Mouse (Mus musculus) heart, postnatal 4 days (tissue): Measurements from ENCODE around the gene Fam184a. TPM values are rescaled to one million over a fixed set of nuclear protein-coding genes. Genes with fewer than 3 reads are reported as not detected.
A peak's percentile ranks its signal among the peaks of the same experiment; 100 is the strongest.

Source experiments
- DNase-seq: peaks from one replicate; pipeline ENCODE4 v3.0.0; 2021
- total RNA-seq, 2 experiments: library from RNA; stranded (reverse); gene quantifications; 2 replicates each; pipeline ENCODE4 v1.2.3; 2021

The Fam184a gene
- total RNA-seq: 1 to 10 TPM; 5.3 to 5.4 TPM

GRCm38 (mm10) chr10:53750955-53751652 is at the start of gene Fam184a:
Fam184a (minus strand) TSS chr10:53751123.
- DNase-seq: peak; percentile 67

DNA sequence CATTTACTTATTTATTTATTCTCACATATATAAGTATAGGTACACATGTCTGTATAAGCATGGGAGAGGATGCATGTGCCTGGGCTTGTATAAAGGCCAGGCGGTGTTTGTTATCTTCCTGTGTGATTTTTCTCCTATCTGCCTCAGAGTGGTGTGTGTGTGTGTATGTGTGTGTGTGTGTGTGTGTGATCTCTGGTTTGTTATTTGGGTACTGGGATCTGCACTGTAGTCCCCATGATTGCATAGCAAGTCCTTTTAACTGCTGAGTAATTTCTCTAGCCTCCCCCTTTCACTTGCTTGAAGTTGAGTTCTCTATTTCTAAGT is 45.3 kb upstream of the Fam184a start:
- DNase-seq: no peak

DNA sequence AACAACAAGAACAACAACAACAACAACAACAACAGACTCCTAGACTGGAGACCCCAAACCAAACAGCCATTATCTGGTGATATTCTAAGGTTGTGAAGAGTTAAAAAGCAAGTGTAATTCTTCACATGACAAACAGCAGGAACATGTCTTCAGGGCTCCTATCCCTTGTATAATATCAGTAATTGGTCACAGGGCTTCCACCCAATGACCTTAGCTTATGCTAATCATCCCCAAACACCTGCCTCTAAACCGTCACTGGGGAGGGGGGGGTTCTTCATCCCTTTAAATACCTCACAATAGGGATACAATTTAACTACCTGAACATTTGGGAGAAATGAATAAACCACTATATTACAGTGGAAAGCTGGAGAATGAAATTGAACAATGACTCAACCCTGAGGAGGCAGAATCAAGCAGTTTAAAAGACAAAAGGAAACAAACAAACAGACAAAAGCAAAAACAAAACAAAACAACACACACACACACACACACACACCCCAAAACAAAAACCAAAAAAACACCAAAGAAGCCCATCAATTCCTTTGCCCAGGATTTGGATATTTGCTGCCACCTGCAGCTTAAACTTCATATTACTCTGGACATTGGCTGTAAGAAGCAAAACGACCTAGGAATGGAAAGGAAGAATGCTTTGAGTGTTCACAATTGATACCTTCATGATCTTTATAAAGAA is 44.8 kb upstream of the Fam184a start:
- peak; percentile 36 for DNase-seq

DNA sequence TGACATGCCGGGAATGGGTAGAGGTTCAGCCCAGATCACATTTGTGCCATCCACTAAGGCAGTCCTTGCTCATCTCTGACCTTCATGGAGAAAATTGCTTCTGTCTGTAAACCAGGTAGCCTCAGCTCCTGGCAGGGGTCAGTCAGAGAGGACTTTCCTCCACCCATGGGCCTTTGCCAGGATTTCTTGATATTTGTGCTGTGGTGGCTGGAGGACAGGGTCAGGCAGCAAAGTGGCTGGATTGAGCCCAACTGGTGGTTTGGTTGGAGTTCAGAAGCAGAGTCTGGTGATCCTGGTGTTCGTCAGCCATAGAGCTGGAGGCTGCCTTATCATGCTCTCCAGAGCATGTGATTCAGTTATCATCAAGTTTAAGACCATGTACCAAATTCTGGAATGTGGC is 40.4 kb upstream of the Fam184a start:
- no peak for DNase-seq

GRCm38 (mm10) chr10:53776591-53776990 is 25.7 kb upstream of the Fam184a start:
- no peak for DNase-seq

- DNase-seq: no peak
Measured at GRCm38 (mm10) chr10:53772708-53773107, 21.8 kb upstream of the Fam184a start.

GRCm38 (mm10) chr10:53771480-53771879 is 20.6 kb upstream of the Fam184a start:
- no peak for DNase-seq

DNA sequence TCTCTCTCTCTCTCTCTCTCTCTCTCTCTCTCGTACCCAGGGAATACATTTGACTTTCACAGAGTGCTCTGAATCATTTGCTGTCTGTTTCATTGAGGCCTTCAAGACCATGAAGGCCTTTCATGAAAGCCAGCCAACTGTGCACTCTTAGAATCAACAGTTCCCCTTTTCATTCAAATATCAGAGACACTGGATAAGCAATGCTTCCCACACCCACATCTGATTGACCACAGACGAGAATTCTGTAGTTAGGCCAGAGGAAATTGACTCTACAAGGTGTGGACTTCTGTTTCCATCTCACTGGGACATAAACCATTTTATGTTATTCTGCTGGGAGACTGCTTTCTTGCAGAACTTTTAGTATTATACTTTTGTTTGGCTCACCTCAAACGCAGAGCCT is 17.8 kb upstream of the Fam184a start:
- DNase-seq: no peak

DNA sequence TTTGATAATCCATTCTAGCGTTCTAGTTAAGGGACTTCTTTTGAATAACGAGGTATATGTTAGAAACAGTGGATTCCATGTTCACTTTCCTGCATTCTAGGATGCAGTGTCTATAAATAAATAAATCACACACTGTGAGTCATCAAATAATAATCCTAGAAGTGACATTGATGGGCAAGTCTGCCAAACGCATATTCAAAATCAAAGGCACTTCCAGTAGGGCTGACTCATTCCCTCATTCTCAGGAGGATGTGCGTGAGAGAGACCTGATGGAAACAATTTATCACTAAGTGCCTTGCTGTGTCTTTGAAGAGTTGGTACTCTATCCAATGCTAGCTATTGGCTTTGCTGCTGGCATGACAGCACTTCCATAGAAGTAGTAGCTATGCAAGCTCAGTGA is 14.5 kb upstream of the Fam184a start:
- DNase-seq: no peak

DNA sequence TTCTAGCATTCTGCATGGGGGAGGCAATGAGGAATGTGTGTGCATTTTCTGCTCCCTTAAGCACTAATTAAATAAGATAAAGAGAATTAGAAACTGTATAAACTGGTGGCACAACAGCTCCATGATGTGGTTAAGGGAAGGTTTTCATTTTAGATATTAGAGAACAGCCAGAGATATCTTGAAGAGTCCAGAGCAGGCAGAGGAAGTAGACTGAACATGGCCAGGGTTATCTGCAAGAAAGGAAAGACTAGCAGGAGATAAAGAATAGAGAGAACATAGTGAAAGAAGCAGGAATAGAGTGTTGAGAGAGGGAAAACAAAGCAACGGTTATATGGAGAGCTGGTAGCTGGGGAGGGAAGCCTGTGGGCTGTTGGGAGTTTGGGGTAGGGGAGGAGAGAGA is 1.8 kb upstream of the Fam184a start:
- DNase-seq: no peak

DNA sequence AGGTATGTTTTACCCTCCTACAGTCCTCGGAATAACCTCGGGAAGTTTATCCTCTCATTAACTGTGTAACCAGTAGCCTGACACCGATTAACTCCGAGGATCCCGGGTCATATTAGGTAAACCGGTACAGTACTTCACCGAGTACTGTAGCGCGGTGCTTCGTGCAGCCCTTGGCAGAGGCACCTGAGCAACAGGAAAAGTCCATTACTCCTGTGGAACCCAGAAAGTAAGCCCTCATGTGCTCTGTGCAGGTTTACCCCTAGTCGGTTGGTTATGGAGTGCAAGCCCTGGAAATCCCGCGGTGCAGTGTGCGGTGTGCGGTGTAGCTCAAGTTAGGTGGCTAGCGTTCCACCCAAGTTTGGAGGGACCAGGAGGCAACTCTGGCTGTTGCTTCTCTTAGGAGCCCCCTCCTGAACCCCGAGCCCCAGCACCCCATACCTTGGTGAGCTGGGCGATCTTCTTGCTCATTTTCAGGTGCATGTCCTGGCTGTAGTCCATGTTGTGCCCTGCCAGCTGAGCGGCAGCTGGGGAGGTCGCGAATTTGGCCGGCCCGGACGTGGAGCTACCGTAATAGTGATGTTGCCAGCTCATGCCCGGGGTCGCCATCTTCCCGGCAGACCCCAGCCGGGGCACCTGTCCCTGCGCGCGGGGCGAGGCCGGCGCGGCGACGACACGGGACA is 508 bp downstream of the Fam184a start:
- peak; percentile 23 for DNase-seq

- no peak for DNase-seq
Measured at GRCm38 (mm10) chr10:53746039-53746438, 4.9 kb downstream of the Fam184a start.

DNA sequence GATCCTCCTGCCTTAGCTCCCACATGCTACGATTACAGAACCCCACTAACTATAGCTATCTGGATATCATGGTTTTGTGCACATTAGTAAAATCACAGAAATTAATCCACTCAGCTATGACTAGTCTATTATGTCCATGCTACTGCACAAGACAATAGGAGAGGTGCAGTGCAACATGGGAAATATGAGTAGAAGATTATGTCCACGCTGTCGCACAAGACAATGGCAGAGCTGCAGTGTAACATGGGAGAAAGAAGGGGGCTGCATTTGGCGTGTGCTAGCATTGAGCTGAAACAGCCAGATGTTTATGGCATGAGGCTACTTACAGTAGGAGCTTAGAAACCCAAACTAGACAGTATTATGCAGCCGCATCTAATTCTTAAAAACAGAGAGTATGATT is 8.0 kb downstream of the Fam184a start:
- no peak for DNase-seq

GRCm38 (mm10) chr10:53740014-53740413 is 10.9 kb downstream of the Fam184a start:
- DNase-seq: no peak

DNA sequence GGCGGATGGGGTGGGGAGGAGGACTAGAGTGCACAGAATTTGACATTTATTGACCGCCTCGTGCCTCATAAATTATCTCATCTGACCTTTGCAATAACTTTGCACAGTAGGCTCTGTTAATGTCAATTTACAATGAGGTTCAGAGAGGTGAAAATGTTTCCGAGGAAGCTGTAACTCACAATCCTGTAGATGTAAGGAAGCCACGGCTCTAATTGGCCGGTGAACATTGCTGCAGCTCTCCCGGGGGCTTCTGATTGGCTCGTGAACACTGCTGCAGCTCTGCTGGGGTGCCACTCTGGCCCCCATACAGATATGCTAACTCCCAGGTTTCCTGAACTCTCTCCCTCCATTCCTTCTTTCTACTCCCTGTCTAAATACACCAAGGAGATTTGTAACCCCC is 12.1 kb downstream of the Fam184a start:
- DNase-seq: no peak

DNA sequence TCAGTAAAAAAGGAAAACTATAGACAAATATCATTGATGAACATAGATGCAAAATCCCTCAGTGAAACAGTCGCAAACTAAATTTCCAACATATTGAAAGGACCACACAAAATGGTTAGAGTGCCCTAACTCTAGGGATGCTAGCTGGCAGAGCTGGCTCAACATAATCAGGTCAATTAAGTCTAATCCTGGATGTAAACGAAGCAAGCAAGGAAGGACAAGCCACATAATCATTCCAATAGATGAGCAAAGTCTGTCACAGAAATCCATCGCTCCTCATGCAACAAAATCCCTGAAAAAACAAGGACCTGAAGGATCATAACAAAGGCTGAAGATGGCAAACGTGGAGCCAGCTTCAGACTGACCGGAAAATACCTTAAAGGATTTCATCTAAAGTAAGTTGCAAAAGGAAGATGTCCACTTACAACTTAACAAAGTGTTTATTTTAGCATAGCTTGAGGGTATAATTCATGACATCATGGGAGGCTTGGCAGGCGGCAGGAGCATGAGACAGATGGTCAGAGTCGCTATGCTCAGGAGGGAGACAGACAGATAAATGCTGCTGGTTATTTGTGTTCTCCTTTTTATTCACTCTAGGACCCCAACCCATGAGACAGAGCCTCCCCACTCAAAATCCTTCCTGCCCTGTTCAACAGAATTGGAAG is 15.6 kb downstream of the Fam184a start:
- no peak for DNase-seq

DNA sequence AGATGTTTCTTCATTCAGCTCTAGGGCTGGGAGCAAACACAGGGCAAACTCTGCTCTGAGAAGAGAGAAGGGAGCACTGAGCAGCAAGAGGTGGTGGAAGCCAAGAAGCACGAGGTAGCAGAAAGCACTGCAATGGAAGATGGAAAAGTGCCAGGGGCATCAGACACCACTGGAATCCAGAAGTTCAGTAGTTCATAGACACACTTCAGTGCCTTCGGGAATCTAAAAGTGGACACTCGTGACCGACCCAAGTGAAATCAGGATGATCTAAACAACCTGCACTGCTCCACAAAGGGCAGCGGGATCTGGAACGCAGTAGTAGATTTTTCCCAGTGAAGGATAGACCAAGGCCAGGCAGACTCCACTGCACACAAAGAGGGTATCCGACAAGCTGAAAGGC is 18.6 kb downstream of the Fam184a start:
- DNase-seq: peak; percentile 9

GRCm38 (mm10) chr10:53728883-53729282 is 22.0 kb downstream of the Fam184a start:
- no peak for DNase-seq

- DNase-seq: no peak
Measured at GRCm38 (mm10) chr10:53725301-53725700, 25.6 kb downstream of the Fam184a start.

GRCm38 (mm10) chr10:53704516-53704915 is 46.4 kb downstream of the Fam184a start:
- DNase-seq: no peak

- DNase-seq: no peak
Measured at GRCm38 (mm10) chr10:53698531-53698930, 52.4 kb downstream of the Fam184a start.

- no peak for DNase-seq
Measured at GRCm38 (mm10) chr10:53694757-53695156, 56.2 kb downstream of the Fam184a start.

- DNase-seq: no peak
Measured at GRCm38 (mm10) chr10:53691263-53691662, 59.7 kb downstream of the Fam184a start.
